Mouse (Mus musculus): Measurements from ENCODE around the gene Pcbp1.
"Not testable (repeated sequence)": the region's sequence is repeated elsewhere in the genome, so short reads cannot be mapped to it uniquely, and the experiment has no call there.

The Pcbp1 gene

DNA sequence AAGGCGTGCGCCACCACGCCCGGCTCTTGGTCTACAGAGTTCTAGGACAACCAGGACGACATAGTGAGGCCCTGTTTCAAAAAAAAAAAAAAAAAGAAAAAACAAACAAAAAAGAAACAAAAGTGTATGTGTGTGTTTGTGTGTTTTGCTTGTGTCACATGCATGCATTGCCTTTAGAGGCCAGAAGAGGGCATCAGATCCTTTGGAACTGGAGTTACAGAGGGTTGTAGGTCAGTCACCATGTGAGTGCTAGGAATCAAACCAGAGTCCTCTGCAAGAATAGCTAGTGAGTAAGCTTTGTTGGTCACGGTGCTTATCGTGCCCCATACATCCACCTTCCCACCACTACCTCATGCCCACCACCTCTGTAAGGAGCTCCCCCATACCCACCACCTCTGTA lies 31.4 kb downstream of the Pcbp1 start:
- in situ Hi-C loops (cut with MseI, MboI), result no loop called here

DNA sequence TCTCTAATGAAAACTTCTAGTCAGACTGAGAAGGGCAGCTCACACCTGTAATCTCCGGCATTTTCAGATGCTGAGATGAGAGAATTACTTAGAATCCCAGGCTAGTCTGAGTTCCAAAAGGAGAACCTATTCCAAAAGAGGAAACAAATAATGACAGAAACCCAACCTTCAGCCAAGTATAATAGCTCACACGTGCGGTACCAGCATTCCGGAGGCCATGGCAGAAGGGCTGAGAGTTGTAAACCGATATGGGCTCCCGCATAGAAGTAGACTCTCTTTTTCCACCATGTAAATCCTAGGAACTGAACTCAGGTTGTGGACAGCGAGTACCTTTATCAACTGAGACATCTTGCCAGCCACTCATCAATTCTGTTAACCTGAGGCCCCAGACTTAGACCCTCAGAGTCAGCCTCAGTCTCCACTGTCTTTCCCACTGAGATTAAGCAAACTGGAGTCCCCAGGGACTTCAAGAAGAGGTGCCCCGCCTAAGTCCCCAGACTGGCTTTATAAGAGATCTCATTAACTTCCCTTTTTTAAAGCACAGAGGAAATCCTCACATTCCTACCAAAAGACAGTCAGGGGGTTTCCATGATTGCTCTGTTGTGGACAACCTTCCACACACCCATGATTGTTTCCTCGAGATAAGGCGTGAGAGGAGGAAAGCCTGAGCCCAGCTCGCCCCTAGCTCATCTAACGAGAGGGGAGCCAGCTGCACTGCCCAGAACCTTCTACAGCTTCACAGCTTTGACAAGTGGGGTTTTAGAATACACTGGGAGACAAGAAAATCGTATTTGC lies 32.5 kb downstream of the Pcbp1 start:
- in situ Hi-C loops (cut with MseI, MboI), result no loop called here

DNA sequence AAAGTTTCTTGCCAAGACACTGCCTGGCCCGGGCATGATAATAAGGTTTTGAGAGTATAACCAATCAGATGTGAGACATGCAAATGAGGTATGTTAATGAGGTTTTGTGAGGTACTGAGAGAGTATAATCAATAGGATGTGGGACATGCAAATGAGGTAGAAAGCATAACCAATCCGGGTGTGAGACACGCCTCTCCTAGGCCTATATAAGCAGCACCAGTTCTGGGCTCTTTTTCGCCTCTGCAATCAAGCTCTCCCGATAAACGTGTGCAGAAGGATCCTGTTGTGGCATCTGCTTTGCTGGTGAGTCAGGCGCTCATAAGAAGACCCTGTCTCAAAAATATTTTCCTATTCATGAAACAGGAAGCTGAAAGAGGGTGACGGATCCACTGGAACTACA lies 35.7 kb downstream of the Pcbp1 start:
- in situ Hi-C loops (cut with MseI, MboI), result not testable (repeated sequence)

DNA sequence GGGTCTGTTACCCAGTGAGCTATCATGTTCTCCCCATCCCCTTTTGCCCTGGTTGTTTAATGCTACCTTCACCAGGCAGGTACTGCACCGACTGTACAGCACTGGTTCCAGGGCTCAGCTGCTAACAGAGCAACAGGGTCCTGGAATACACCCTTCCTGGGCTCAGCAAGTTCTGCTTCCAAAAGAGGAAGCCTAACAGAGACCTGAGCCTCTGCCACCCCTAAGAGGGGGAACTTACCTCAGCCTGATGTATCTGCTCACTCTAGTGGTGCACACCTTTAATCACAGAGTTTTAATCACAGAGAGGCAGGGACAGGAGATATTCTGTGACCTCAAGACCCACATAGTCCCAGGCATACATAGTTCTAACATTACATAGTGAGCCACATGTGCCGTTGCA lies 36.2 kb downstream of the Pcbp1 start:
- in situ Hi-C loops (cut with MseI, MboI), result no loop called here

GRCm38 (mm10) chr6:86488149-86488485 lies 38.0 kb downstream of the Pcbp1 start:
- in situ Hi-C loops (cut with MseI, MboI), result no loop called here

DNA sequence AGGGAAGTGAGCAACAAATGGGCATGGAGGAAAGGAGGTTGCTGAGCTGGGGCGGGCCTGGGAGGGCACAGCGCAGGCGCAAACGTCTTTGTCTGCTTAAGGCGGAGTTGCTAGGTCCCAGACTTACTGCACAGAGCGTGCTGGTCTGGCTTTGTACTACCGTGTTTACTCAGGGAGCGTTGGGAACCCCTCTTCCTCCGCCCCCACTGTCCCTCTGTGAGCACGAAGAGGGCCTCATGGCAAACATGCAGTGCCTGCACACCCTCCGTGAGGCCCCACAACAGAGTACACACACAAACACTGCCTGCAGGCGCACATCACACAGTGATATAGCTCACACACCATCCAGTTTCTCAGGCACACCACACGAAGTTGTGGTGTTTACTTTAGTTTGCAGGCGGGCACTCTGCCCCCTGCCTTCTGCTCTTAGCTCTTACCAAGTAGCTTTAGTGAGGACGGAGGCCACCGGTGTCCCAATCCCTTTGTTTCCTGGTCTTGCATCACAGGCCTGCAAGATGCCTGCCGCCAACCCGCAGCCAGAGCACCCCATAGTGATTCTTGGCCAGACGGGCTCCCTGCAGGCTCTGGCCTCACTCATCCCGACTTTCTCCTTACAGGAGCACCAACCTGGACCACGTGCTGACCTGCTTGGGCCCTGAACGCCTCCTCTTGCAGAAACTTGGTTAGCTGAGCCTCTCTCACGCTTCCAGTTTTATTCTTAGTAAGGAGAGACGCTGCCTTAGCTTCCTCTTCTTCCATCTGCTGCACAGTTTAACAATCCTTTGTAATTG lies 38.6 kb downstream of the Pcbp1 start:
- in situ Hi-C loops (cut with MseI, MboI), result no loop called here

GRCm38 (mm10) chr6:86485943-86486640 lies 40.0 kb downstream of the Pcbp1 start:
- in situ Hi-C loops (cut with MseI, MboI), result no loop called here

DNA sequence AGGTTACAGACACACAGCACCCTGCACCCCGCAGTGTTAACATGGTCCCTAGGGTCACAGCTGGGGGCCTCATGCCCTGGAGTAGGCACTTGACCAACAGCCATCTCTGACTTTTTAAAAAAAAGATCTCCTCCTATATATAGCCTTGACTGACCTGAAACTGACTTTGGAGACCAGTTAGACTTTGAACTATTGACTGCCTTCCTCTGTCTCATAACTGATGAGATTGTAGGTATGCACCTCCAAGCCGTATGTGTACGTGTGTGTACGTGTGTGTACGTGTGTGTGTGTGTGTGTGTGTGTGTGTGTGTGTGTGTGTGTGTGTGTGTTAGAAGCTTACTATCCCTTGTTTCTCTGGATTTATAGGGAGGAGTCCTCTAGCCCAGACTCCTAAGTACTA lies 44.2 kb downstream of the Pcbp1 start:
- in situ Hi-C loops (cut with MseI, MboI), result no loop called here

DNA sequence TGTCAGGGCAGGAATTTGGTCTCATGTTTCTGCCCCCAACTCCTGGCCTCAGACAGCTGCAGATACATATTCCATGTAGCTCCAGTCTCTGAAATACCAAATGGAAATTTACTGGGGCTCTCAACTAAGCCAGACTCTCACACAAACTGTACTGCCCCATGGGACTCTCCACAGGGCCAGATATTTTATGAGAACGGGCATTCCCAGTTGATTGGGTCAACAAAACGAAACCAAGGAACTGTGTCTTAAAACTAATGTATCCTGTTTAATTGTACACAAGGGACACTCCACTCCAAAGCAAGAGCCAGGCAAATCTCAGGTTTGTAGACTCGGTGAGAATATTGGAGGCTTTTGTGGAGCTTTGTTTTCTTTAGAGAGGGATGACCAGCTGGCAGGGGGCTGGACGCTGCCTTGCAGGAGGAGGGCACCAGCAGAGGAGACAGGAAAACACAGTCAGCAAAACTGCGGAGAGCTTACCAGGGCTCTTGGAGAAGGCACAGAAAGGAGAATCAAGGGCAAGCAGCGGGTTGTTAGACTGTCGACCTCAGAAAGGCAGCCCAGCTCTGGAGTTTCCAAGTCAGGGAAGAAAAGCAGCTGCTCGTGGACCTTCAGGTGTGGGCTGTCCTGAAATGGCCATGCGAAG lies 45.8 kb downstream of the Pcbp1 start:
- in situ Hi-C loops (cut with MseI, MboI), result no loop called here

- in situ Hi-C loops (cut with MseI, MboI), result no loop called here
Observed at GRCm38 (mm10) chr6:86479816-86480188, 46.3 kb downstream of the Pcbp1 start.

DNA sequence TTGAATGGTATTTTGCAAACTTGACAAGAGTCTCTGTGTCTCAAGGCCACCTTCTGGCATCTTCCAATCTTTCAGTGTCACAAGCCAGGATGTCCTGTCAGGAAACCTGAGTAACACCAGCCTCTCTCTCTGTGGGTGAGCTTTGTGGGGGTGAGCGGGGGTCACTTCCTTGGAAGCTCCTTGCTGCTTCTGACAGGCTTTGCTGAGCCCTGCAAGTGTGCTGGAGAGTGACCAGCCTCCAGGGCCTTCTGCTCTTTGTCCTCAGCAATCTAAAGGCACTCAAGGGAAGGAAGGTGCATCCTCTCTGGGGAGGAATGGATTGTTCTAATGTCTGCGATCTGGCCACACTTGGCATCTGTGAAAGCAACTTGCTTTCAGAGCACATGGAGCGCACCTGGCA lies 46.8 kb downstream of the Pcbp1 start:
- in situ Hi-C loops (cut with MseI, MboI), result no loop called here

DNA sequence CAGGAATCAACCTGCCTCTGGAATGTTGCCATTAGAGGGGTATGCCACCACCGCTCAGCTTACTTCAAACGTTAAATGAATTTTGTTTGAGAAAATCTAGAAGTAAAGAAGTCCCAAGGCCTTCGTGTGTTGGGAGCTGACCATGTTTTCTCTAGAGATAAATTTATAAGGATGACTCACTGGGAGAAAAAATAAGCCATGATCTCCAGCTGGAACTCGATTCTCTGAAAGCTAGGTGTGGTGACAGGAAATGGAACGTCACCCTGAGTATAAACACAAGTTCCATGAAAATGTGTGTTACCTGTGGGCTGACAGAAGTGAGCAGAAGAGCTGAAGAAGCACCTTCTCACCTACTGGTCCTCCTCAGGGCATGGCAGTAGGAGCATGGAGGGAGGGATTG lies 49.2 kb downstream of the Pcbp1 start:
- in situ Hi-C loops (cut with MseI, MboI), result no loop called here

DNA sequence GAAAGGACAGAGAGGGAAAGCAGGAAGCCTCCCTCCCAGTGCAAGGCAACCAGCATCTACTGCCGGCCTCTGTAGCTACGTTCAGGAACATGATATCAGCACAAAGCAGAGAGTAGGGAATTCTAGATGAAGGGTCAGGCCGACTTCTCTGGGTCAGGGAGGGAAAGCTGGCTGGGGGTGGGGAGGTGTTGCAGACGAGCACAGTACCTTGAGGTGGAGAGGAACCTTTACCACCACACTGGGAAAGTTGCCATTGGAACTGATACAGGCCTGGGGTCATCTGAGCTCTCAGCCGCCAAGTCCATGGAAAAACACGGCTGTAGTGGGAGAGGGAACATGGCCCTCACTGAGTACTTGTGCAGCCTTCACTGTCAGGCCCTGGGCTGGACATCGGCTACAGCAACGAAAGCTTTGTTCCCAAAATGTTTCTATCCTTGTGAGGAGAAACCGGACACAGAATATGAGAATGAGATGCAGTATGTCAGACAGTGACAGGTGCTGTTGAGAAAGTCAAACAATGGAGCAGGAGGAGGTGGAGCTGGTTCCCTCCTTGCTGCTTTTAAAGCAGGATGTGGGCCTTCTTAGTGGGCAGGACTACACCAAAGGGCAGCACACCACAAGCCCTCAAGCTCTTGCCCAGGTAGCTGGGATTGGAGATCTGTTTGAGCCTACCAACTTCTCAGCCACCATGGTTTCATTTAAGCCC lies 50.5 kb downstream of the Pcbp1 start:
- in situ Hi-C loops (cut with MseI, MboI), result no loop called here

DNA sequence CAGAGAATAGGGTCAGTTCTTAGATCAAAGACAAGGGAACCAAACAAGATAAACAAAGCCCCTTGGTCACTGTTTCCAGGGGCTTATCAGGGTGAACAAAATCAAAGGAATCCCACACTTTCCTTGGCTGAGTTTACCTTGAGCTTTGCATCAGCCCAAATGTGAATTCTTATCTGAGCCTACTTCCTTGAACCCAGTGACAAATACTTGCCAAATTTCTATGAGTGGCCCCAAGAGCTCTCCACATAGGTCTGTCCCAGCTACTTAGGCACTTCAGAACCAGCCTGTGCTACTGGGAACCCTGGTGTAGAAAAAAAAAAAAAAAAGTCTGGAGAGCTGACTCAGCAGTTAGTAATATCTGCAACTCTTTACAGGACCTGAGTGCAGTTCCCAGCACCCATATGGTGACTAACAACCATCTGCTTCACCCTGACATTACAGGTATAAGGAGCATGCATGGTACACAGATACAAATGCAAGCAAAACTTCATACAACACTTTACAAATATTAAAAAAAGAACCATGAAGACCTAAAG lies 51.4 kb downstream of the Pcbp1 start:
- in situ Hi-C loops (cut with MseI, MboI), result no loop called here

Measured in mouse trophoblast stem cell (cell line).